Mouse (Mus musculus): ENCODE measurements around the gene Cox15.

GRCm38 (mm10) chr19:43754872-43755271 is 2.1 kb upstream of the Cox15 start:
- TF ChIP-seq CTCF (IDR thresholded peaks at IDR 0.05; ENCODE audit: low read depth) (no peak), EP300 (IDR thresholded peaks at IDR 0.05; ENCODE audit: low read depth) (no peak)
